28 mouse cellular contexts compared by ENCODE assay signal in genomic region chr2:77690316-77690715, GRCm38 (mm10).
"Had no signal": no experiment of that assay in that cellular context is flagged by ENCODE, and none has a peak within 500 bp of the region (broad histone marks: within the 10 kb centered on the region; RNA-seq: fewer than 3 reads in every experiment).

No protein-coding gene starts in this region.

- H3K9ac ChIP-seq: embryonic facial prominence, embryonic 12.5 days; embryonic facial prominence, embryonic 13.5 days; embryonic facial prominence, embryonic 15.5 days; forebrain, embryonic 12.5 days; forebrain, embryonic 13.5 days; forebrain, embryonic 15.5 days; forebrain, postnatal 0 days had no signal

- ATAC-seq: forebrain, embryonic 13.5 days; forebrain, embryonic 14.5 days; forebrain, embryonic 15.5 days; forebrain, embryonic 16.5 days; forebrain, postnatal 0 days had no signal

- DNase-seq: cerebellum, adult 2 months; cerebellum, adult 8-10 months; cerebellum, adult 9-10 months; cerebellum, adult 9-11 months; cerebellum, postnatal 10 days; cerebellum, postnatal 14 days; cerebellum, postnatal 25 days; cerebellum, postnatal 36 days; embryo, embryonic 11 days; forebrain, postnatal 0 days; gastrocnemius, adult 2 months; gastrocnemius, postnatal 10 days; gastrocnemius, postnatal 14 days; gastrocnemius, postnatal 25 days; gastrocnemius, postnatal 36 days; heart, adult 11 months; heart, adult 18-20 months had no signal

- H3K36me3 ChIP-seq: embryonic facial prominence, embryonic 10.5 days; embryonic facial prominence, embryonic 12.5 days; embryonic facial prominence, embryonic 13.5 days; embryonic facial prominence, embryonic 15.5 days; forebrain, embryonic 10.5 days; forebrain, embryonic 12.5 days; forebrain, embryonic 15.5 days had no signal

- H3K9me3 ChIP-seq: embryonic facial prominence, embryonic 10.5 days; embryonic facial prominence, embryonic 12.5 days; embryonic facial prominence, embryonic 13.5 days; embryonic facial prominence, embryonic 15.5 days; forebrain, embryonic 10.5 days; forebrain, embryonic 12.5 days; forebrain, embryonic 13.5 days; forebrain, embryonic 15.5 days had no signal

- H3K4me1 ChIP-seq: embryonic facial prominence, embryonic 10.5 days; embryonic facial prominence, embryonic 15.5 days; forebrain, embryonic 10.5 days; forebrain, embryonic 13.5 days; forebrain, embryonic 15.5 days had no signal

- H3K27ac ChIP-seq: embryonic facial prominence, embryonic 10.5 days; embryonic facial prominence, embryonic 12.5 days; embryonic facial prominence, embryonic 13.5 days; embryonic facial prominence, embryonic 15.5 days; forebrain, embryonic 10.5 days; forebrain, embryonic 12.5 days; forebrain, embryonic 13.5 days; forebrain, embryonic 15.5 days; gastrocnemius, adult 2 months had no signal

- H3K4me3 ChIP-seq: embryonic facial prominence, embryonic 10.5 days; embryonic facial prominence, embryonic 12.5 days; embryonic facial prominence, embryonic 13.5 days; embryonic facial prominence, embryonic 15.5 days; erythroblast, embryonic 14.5 days; forebrain, embryonic 10.5 days; forebrain, embryonic 12.5 days; forebrain, embryonic 13.5 days; forebrain, embryonic 15.5 days; gastrocnemius, adult 2 months had no signal

- H3K27me3 ChIP-seq: embryonic facial prominence, embryonic 12.5 days; embryonic facial prominence, embryonic 13.5 days; embryonic facial prominence, embryonic 15.5 days; forebrain, embryonic 12.5 days; forebrain, embryonic 13.5 days; forebrain, embryonic 15.5 days had no signal

- H3K4me2 ChIP-seq: embryonic facial prominence, embryonic 12.5 days; embryonic facial prominence, embryonic 13.5 days; embryonic facial prominence, embryonic 15.5 days; forebrain, embryonic 12.5 days; forebrain, embryonic 13.5 days; forebrain, embryonic 15.5 days had no signal
